Mouse (Mus musculus) stomach, postnatal 0 days (tissue): ENCODE measurements around the gene Sdsl. TPM values are rescaled to one million over a fixed set of nuclear protein-coding genes. Genes with fewer than 3 reads are reported as not detected.
A peak's percentile ranks its signal among the peaks of the same experiment; 100 is the strongest.

Experiments
- ATAC-seq: fragments of 200-750 bp; cut with Nextera tagmentation; 2 replicates; pipeline ENCODE4 v1.8.0; 2017; ENCODE audit not compliant: low FRiP score, low TSS enrichment
- DNase-seq: peaks from one replicate; pipeline ENCODE4 v3.0.0-alpha.2; 2016; ENCODE audit warnings: low spot score
- H3K27ac ChIP-seq: fragments of 300-500 bp; sonication (generic); replicated peaks from 2 replicates; pipeline ENCODE4 v1.5.1; 2014; ENCODE audit warnings: mild to moderate bottlenecking, control low read depth
- H3K27me3 ChIP-seq: fragments of 300-500 bp; sonication (generic); 2 replicates; pipeline ENCODE4 v1.6.1; 2014; ENCODE audit warnings: low read length; ENCODE audit not compliant: control insufficient read depth, insufficient read depth
- H3K36me3 ChIP-seq: fragments of 300-500 bp; sonication (generic); 2 replicates; pipeline ENCODE4 v1.6.1; 2014; ENCODE audit warnings: low read length, mixed read lengths; ENCODE audit not compliant: control insufficient read depth, insufficient read depth
- H3K4me1 ChIP-seq: fragments of 300-500 bp; sonication (generic); replicated peaks from 2 replicates; pipeline ENCODE4 v1.6.1; 2014; ENCODE audit warnings: antibody characterized with exemption; ENCODE audit not compliant: control insufficient read depth, insufficient read depth
- H3K4me2 ChIP-seq: fragments of 300-500 bp; sonication (generic); replicated peaks from 2 replicates; pipeline ENCODE4 v1.6.1; 2014; ENCODE audit warnings: low read depth, mild to moderate bottlenecking, control low read depth, moderate library complexity
- H3K4me3 ChIP-seq: fragments of 300-500 bp; sonication (generic); 2 replicates; pipeline ENCODE4 v1.5.1; 2014; ENCODE audit warnings: low read depth, low read length, control low read depth
- H3K9ac ChIP-seq: fragments of 300-500 bp; sonication (generic); 2 replicates; pipeline ENCODE4 v1.6.1; 2014; ENCODE audit warnings: mild to moderate bottlenecking, low read length, control low read depth, mixed read lengths
- H3K9me3 ChIP-seq: fragments of 300-500 bp; sonication (generic); 2 replicates; pipeline ENCODE4 v1.6.1; 2016; ENCODE audit warnings: low read length; ENCODE audit not compliant: control insufficient read depth
- CTCF ChIP-seq: IDR thresholded peaks from 2 replicates; pipeline ENCODE4 v1.5.1; 2016; ENCODE audit warnings: antibody characterized with exemption, low read depth, mild to moderate bottlenecking, moderate library complexity
- EP300 ChIP-seq: optimal IDR thresholded peaks from 2 replicates; pipeline ENCODE3; 2016; ENCODE audit warnings: antibody characterized with exemption
- WGBS: fragments of 180-500 bp; shearing (Covaris S2); extraction: QIAGEN DNeasy Blood & Tissue Kit; methylation state at CpG from one replicate; pipeline ENCODE4 v1.1.7; 2014; 5-methylcytosine and 5-hydroxymethylcytosine counted together
- polyA plus RNA-seq: library from polyadenylated mRNA; unstranded; fragments of >200 nt; fragmentation: Nextera tagmentation; extraction: Ambion mirVana; gene quantifications from 2 replicates; pipeline ENCODE4 v1.2.1, GENCODE M21; 2015

Sdsl gene
- polyA plus RNA-seq, 1 experiment from 2014 or later: 16.8 TPM

GRCm38 (mm10) chr5:120514031-120514677, 41.5 kb upstream of the Sdsl start:
- no peak overlapping the region for H3K4me3 ChIP-seq
- no peak overlapping the region for H3K9ac ChIP-seq
- H3K36me3 ChIP-seq: no peaks in the 10 kb centered on the region
- no peaks in the 10 kb centered on the region for H3K9me3 ChIP-seq
- no peak for ATAC-seq
- no peak for TF ChIP-seq CTCF
- TF ChIP-seq EP300: no peak
- no peaks in the 10 kb centered on the region for H3K27me3 ChIP-seq
- no peak overlapping the region for H3K4me2 ChIP-seq
- H3K27ac ChIP-seq: 0 out of 2 replicates have a peak overlapping the region, but pooled peaks have one; percentile 31
- DNase-seq: no peak
- WGBS: 78% methylated on average over 9 of the region's 9 CpGs
- H3K4me1 ChIP-seq: peaks cover 2% of the 10 kb centered on the region; the same call in 1 of the 2 replicates

DNA sequence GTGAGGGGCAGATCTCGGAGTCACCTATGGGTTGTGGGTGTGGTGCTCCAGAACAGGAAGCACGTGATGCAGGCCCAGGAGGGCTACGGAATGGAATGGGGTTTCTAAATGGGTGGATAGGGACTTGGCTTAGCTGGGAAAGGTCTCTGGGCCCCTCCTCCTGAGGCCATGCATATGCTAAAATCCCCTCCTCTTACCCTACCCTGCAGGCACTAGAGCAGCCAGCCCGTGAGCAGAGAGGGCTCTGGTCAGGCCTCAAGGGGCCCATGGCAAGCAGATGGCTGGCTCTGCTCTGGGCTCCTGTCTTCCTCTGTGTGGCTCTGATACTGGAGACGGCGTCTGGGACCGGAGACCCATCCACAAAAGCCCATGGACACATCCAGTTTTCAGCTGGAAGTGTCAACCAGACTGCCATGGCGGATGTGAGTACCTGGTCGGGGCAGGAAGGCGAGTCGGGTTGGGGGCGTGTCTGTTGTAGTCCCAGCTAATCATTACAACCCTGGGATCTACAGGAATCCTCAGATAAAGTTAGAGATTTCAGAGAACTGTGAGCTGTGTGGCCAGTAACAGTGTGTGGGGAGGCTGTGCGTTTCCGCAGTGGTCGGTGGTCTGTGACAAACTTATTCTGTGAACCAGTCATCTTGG, 40.4 kb upstream of the Sdsl start:
- ATAC-seq (no peak), DNase-seq (no peak)
- TF ChIP-seq CTCF: no peak
- TF ChIP-seq EP300: no peak
- Histone ChIP-seq H3K27me3 (no peaks in the 10 kb centered on the region), H3K27ac (no peak overlapping the region), H3K9me3 (no peaks in the 10 kb centered on the region), H3K4me2 (no peak overlapping the region), H3K4me1 (peaks cover 2% of the 10 kb centered on the region; the same call in 1 of the 2 replicates), H3K9ac (no peak overlapping the region), H3K36me3 (no peaks in the 10 kb centered on the region), H3K4me3 (no peak overlapping the region)
- 70% methylated on average over 15 of the region's 15 CpGs for WGBS

DNA sequence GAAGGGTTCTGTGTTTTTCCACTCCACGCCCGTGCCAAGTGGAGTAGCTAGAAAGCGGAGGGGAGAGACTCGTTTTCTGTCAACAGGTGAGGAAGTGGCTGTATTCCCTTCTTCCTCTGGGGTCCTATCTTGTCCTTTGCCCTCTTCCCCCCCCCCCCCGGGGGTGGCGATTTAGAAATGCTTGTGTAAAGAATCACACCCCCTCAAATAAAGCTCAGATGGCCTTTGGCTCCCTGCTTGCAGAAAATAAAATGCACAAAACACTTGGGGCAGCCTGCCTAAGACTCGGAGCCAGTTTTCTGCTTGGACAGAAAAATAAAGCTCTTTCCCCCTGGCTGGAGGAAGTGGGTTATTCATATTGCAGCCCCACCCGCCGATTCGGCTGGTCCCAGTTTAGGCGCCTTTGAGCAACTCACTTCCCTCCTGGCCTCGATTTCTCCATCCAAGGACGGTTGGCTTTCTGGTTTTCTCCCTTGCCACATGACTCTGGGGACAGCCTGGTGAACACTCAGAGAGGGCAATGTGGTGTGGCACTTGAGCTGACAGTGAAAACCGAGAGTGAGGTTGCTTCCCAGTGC, 39.1 kb upstream of the Sdsl start:
- 12% methylated on average over 14 of the region's 14 CpGs for WGBS
- Histone ChIP-seq H3K4me3 (peak overlapping the region; percentile 60), H3K4me1 (peaks cover 2% of the 10 kb centered on the region; the same call in 1 of the 2 replicates), H3K9me3 (no peaks in the 10 kb centered on the region), H3K4me2 (peak overlapping the region; percentile 71), H3K9ac (peak overlapping the region; percentile 67), H3K27ac (peak overlapping the region; percentile 45; the same call in 1 of the 2 replicates), H3K27me3 (no peaks in the 10 kb centered on the region), H3K36me3 (no peaks in the 10 kb centered on the region)
- TF ChIP-seq EP300 (no peak), CTCF (no peak)
- ATAC-seq: no peak
- no peak for DNase-seq

GRCm38 (mm10) chr5:120510982-120511642, 38.5 kb upstream of the Sdsl start, which contains the start of gene Slc8b1:
TSS of gene Slc8b1 (plus strand) at chr5:120511168.
- H3K4me3 ChIP-seq: peak within 1 kb of the TSS; percentile 60
- H3K4me2 ChIP-seq: peak within 1 kb of the TSS; percentile 71
- under 1% methylated on average over 36 of the region's 36 CpGs for WGBS
- H3K4me1 ChIP-seq: peaks cover 2% of the 10 kb centered on the region; the same call in 1 of the 2 replicates
- H3K9me3 ChIP-seq: no peaks in the 10 kb centered on the region
- ATAC-seq (peak; percentile 94), DNase-seq (peak; percentile 96)
- H3K27ac ChIP-seq: peak within 1 kb of the TSS; percentile 45; the same call in 1 of the 2 replicates
- H3K36me3 ChIP-seq: no peaks in the 10 kb centered on the region
- no peaks in the 10 kb centered on the region for H3K27me3 ChIP-seq
- H3K9ac ChIP-seq: peak within 1 kb of the TSS; percentile 67
- TF ChIP-seq EP300 (no peak), CTCF (no peak)

- H3K9ac ChIP-seq: no peak overlapping the region
- no peak overlapping the region for H3K27ac ChIP-seq
- 0 out of 2 replicates have a peak, but pooled peaks cover 2% of the 10 kb centered on the region for H3K4me1 ChIP-seq
- H3K36me3 ChIP-seq: no peaks in the 10 kb centered on the region
- DNase-seq (no peak), ATAC-seq (no peak)
- H3K27me3 ChIP-seq: no peaks in the 10 kb centered on the region
- TF ChIP-seq CTCF (no peak), EP300 (no peak)
- no peak overlapping the region for H3K4me3 ChIP-seq
- H3K9me3 ChIP-seq: no peaks in the 10 kb centered on the region
- WGBS: 64% methylated on average over 4 of the region's 4 CpGs
- no peak overlapping the region for H3K4me2 ChIP-seq
These were observed 34.7 kb upstream of the Sdsl start for GRCm38 (mm10) chr5:120507311-120507710.
